Comparison of ENCODE assay signal across 7 mouse cellular contexts in the genomic region with DNA sequence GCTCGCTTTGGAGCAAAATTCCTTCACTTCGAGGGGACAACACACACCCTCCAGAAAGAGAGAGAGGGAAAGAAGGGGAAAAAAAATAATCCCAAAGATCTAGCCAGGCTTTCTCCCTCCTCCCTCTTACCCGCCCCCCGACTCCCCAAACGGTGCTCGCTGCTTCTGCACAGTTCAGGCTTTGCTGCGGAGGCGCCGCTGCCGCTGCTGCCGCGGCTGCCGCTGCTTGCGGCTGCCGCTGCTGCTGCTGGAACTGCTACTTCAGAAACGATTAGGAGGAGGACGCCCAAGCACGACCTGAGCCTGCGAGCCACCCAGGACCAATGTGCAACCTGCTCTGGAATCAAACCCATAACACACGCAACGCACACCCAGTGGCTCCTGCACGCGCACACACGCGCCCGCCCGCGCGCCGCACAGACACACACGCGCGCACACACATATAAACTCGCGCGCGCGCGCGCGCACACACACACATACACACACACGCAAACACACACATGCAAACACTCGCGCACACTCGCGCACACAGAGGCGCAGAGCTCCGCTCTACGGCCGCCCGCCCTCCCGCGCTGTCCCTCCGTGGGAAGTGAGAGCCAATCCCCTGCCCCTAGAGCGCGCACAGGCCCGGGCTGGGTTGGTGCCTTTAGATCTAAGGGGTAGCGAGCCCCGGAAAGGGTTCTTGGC. TPM values are rescaled to one million over a fixed set of nuclear protein-coding genes. Genes with fewer than 3 reads are reported as not detected.
DNase-seq lines count a peak whose midpoint lies in the region; ATAC-seq lines count a peak whose summit lies in the region.

A gene (minus strand): TSS at position 51 of the 687 bp plus-strand sequence.

- H3K9ac ChIP-seq in hindbrain, embryonic 14.5 days, result peak within 1 kb of the TSS; percentile 79
- H3K9ac ChIP-seq in limb, embryonic 11.5 days (ENCODE audit: low read length), result peak within 1 kb of the TSS; percentile 70
- peak within 1 kb of the TSS; percentile 73 for H3K9ac ChIP-seq in neural tube, embryonic 12.5 days

- peak within 1 kb of the TSS; percentile 93 for H3K27ac ChIP-seq in forebrain, embryonic 10.5 days
- peak within 1 kb of the TSS; percentile 99 for H3K27ac ChIP-seq in hindbrain, embryonic 14.5 days
- H3K27ac ChIP-seq in limb, embryonic 11.5 days (replicated peaks; ENCODE audit: low read depth, low read length), result 0 out of 2 replicates have a peak within 1 kb of the TSS, but pooled peaks have one; percentile 21
- H3K27ac ChIP-seq in neural tube, embryonic 12.5 days, result peak within 1 kb of the TSS; percentile 69

- H3K4me3 ChIP-seq in forebrain, embryonic 10.5 days, result peak within 1 kb of the TSS; percentile 70
- H3K4me3 ChIP-seq in hindbrain, embryonic 14.5 days (replicated peaks; ENCODE audit: low read length), result peak within 1 kb of the TSS; percentile 72
- H3K4me3 ChIP-seq in limb, embryonic 11.5 days (ENCODE audit: low read depth, low read length), result peak within 1 kb of the TSS; percentile 67
- peak within 1 kb of the TSS; percentile 63 for H3K4me3 ChIP-seq in neural tube, embryonic 12.5 days

- peak; percentile 96 for ATAC-seq in hindbrain, embryonic 14.5 days (ENCODE audit: low FRiP score)
- peak; percentile 94 for ATAC-seq in limb, embryonic 11.5 days (ENCODE audit: insufficient number of reproducible peaks, low FRiP score, low TSS enrichment, low read depth)
- peak; percentile 98 for ATAC-seq in neural tube, embryonic 12.5 days (ENCODE audit: low FRiP score, low read depth)

- H3K4me1 ChIP-seq in forebrain, embryonic 10.5 days, result peaks cover 21% of the 10 kb centered on the region
- peaks cover 16% of the 10 kb centered on the region for H3K4me1 ChIP-seq in hindbrain, embryonic 14.5 days (replicated peaks; ENCODE audit: control insufficient read depth, insufficient read depth, low read length)
- no peaks in the 10 kb centered on the region for H3K4me1 ChIP-seq in limb, embryonic 11.5 days (ENCODE audit: control insufficient read depth, insufficient read depth, low read length)
- no peaks in the 10 kb centered on the region for H3K4me1 ChIP-seq in neural tube, embryonic 12.5 days

- H3K9me3 ChIP-seq in forebrain, embryonic 10.5 days, result no peaks in the 10 kb centered on the region
- no peaks in the 10 kb centered on the region for H3K9me3 ChIP-seq in hindbrain, embryonic 14.5 days (ENCODE audit: control insufficient read depth, low read length)
- H3K9me3 ChIP-seq in limb, embryonic 11.5 days (ENCODE audit: control insufficient read depth, low read length), result no peaks in the 10 kb centered on the region
- no peaks in the 10 kb centered on the region for H3K9me3 ChIP-seq in neural tube, embryonic 12.5 days

- 0% methylated on average over 59 of the region's 59 CpGs for WGBS in forebrain, embryonic 10.5 days
- under 1% methylated on average over 59 of the region's 59 CpGs for WGBS in hindbrain, embryonic 14.5 days
- under 1% methylated on average over 55 of the region's 59 CpGs for WGBS in limb, embryonic 11.5 days
- WGBS in neural tube, embryonic 12.5 days, result under 1% methylated on average over 57 of the region's 59 CpGs

- peak within 1 kb of the TSS; percentile 83 for H3K4me2 ChIP-seq in hindbrain, embryonic 14.5 days (replicated peaks)
- peak within 1 kb of the TSS; percentile 66 for H3K4me2 ChIP-seq in limb, embryonic 11.5 days (ENCODE audit: low read depth, severe bottlenecking)
- peak within 1 kb of the TSS; percentile 69 for H3K4me2 ChIP-seq in neural tube, embryonic 12.5 days (replicated peaks)

- DNase-seq in ZHBTc4 (ENCODE audit: low read depth, low spot score), result peak; percentile 78
- peak; percentile 91 for DNase-seq in brain, adult 2 months (ENCODE audit: low read depth, low spot score)
- DNase-seq in forebrain, embryonic 10.5 days (ENCODE audit: extremely low spot score, low spot score), result peak; percentile 73
- DNase-seq in hindbrain, embryonic 14.5 days (ENCODE audit: low spot score), result peak; percentile 87
- peak; percentile 78 for DNase-seq in limb, embryonic 11.5 days (ENCODE audit: low spot score)
- DNase-seq in spleen, adult 18-20 months, result no peak

- H3K36me3 ChIP-seq in forebrain, embryonic 10.5 days (replicated peaks), result no peaks in the 10 kb centered on the region
- H3K36me3 ChIP-seq in hindbrain, embryonic 14.5 days (replicated peaks; ENCODE audit: control insufficient read depth, insufficient read depth), result no peaks in the 10 kb centered on the region
- no peaks in the 10 kb centered on the region for H3K36me3 ChIP-seq in limb, embryonic 11.5 days (ENCODE audit: control insufficient read depth, insufficient read depth, low read length)
- no peaks in the 10 kb centered on the region for H3K36me3 ChIP-seq in neural tube, embryonic 12.5 days

- H3K27me3 ChIP-seq in forebrain, embryonic 10.5 days (ENCODE audit: poor library complexity, severe bottlenecking), result peaks cover 48% of the 10 kb centered on the region
- H3K27me3 ChIP-seq in hindbrain, embryonic 14.5 days (ENCODE audit: control insufficient read depth, insufficient read depth, low read length), result no peaks in the 10 kb centered on the region
- H3K27me3 ChIP-seq in limb, embryonic 11.5 days (ENCODE audit: control insufficient read depth, insufficient read depth, low read length), result peaks cover 5% of the 10 kb centered on the region; the same call in 1 of the 2 replicates
- H3K27me3 ChIP-seq in neural tube, embryonic 12.5 days (replicated peaks), result no peaks in the 10 kb centered on the region

RNA-seq across cellular contexts. Expression of the gene that starts here (rescaled TPM):
- 1.4 and 1.8 TPM in 2 replicates for polyA plus RNA-seq in forebrain, embryonic 10.5 days (2016; fragmentation: Nextera tagmentation; extraction: Ambion mirVana)
- 30.2 and 33.5 TPM in 2 replicates for polyA plus RNA-seq in hindbrain, embryonic 14.5 days (2014; fragmentation: Nextera tagmentation; extraction: Ambion mirVana)
- polyA plus RNA-seq in limb, embryonic 11.5 days (2014; fragmentation: Nextera tagmentation; extraction: Ambion mirVana), result 0.44 and 0.60 TPM in 2 replicates
- 8.2 and 8.6 TPM in 2 replicates for polyA plus RNA-seq in neural tube, embryonic 12.5 days (2016; fragmentation: Nextera tagmentation; extraction: Ambion mirVana)

Comparison
In these comparisons a context has a peak if more than half of its experiments do, and no peak if none do; other contexts are left out.
1. Peak in DNase-seq, ATAC-seq, H3K4me3 ChIP-seq, H3K27ac ChIP-seq, H3K9ac ChIP-seq and H3K4me2 ChIP-seq in limb, embryonic 11.5 days; RNA of the gene not detected or under 1 TPM.
2. DNase-seq: peak in ZHBTc4 (single experiment), brain, adult 2 months (single experiment), forebrain, embryonic 10.5 days (single experiment) and hindbrain, embryonic 14.5 days (single experiment); none in spleen, adult 18-20 months (0 of 2).
3. H3K27ac ChIP-seq: peak in every context shown above with its lines; median percentile 99 in hindbrain, embryonic 14.5 days; 93 in forebrain, embryonic 10.5 days; 69 in neural tube, embryonic 12.5 days; 21 in limb, embryonic 11.5 days.
4. Peak in every context shown above with its lines, with median percentiles within 50 percentile points of each other: H3K4me3 ChIP-seq, ATAC-seq, H3K4me2 ChIP-seq and H3K9ac ChIP-seq.